ENCODE assay signal across 8 mouse cellular contexts in the genomic region with DNA sequence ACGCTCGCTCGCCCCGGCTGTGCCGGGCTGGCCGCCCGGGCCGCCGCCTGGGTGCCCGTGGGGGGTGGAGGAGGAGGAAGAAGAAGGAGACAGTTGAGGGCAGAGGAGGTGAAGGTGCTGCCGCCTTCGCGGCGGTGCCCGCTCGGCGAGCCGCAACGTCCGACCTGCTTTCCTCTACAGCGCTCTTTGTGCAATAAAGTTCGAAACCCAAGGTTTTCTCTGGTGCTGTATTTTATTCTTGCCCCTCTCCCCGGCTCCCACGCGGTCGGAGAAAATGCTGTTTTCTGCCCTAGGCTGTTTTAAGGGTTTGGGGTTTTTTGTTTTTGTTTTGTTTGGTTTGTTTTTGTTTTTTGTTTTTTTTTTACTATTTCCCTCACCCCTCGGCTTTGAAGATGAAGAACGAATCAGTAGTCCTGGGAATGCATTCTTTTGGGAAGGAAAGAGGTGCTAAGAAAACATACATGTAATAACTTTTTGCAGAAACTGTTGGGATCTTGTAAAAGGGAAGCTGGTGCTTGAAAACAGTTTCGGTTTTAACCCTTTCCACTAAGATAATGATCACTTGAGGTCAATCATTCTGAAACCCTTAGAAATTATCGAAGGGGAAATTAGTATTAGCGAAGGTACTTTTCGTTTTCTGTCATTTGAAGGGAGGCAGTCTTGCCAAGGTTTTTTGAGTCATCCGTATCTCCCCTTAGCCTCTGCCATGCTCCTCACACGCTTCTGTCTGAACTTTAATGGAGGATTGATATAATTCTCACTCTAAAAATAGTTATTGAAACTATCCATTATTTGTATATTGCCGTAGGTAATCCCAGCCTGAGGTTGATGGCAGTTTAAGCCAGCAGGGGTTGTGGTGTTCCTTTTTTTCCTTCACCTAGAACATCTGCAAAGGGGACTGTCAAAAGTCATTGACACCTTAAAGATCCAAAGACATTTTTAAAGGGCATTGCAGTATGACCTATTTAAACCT. TPM values are rescaled to one million over a fixed set of nuclear protein-coding genes. Genes with fewer than 3 reads are reported as not detected.
A peak's percentile ranks its signal among the peaks of the same experiment; 100 is the strongest.
DNase-seq lines count a peak whose midpoint lies in the region; ATAC-seq and TF ChIP-seq lines count a peak whose summit lies in the region.

No protein-coding gene starts in this region.

- peak overlapping the region; percentile 100 for H3K27ac ChIP-seq in hindbrain, postnatal 0 days
- peak overlapping the region; percentile 100 for H3K27ac ChIP-seq in limb, embryonic 12.5 days
- peak overlapping the region; percentile 100 for H3K27ac ChIP-seq in midbrain, embryonic 14.5 days (replicated peaks; ENCODE audit: low read depth, low read length)

- H3K9ac ChIP-seq in hindbrain, postnatal 0 days (replicated peaks; ENCODE audit: low read length), result peak overlapping the region; percentile 93
- H3K9ac ChIP-seq in limb, embryonic 12.5 days (replicated peaks), result peak overlapping the region; percentile 98
- H3K9ac ChIP-seq in midbrain, embryonic 14.5 days (replicated peaks; ENCODE audit: low read length), result peak overlapping the region; percentile 97

- TF ChIP-seq CTCF in hindbrain, postnatal 0 days (IDR thresholded peaks at IDR 0.05; ENCODE audit: low read depth), result no peak

- H3K4me2 ChIP-seq in hindbrain, postnatal 0 days (ENCODE audit: low read depth, low read length), result peak overlapping the region; percentile 70
- H3K4me2 ChIP-seq in limb, embryonic 12.5 days, result peak overlapping the region; percentile 75
- peak overlapping the region; percentile 73 for H3K4me2 ChIP-seq in midbrain, embryonic 14.5 days (ENCODE audit: low read length)

- ATAC-seq in hindbrain, postnatal 0 days, result no peak
- no peak for ATAC-seq in limb, embryonic 12.5 days (ENCODE audit: insufficient number of reproducible peaks, insufficient read depth, low FRiP score, low TSS enrichment, low read depth)
- ATAC-seq in midbrain, embryonic 14.5 days (ENCODE audit: low FRiP score, low TSS enrichment), result no peak

- H3K4me1 ChIP-seq in hindbrain, postnatal 0 days (ENCODE audit: insufficient read depth, low read length), result peaks cover 14% of the 10 kb centered on the region; the same call in 1 of the 2 replicates
- H3K4me1 ChIP-seq in limb, embryonic 12.5 days (replicated peaks), result peaks cover 30% of the 10 kb centered on the region
- H3K4me1 ChIP-seq in midbrain, embryonic 14.5 days (ENCODE audit: control insufficient read depth, insufficient read depth, low read length), result peaks cover 25% of the 10 kb centered on the region

- H3K4me3 ChIP-seq in hindbrain, postnatal 0 days (ENCODE audit: low read length), result peak overlapping the region; percentile 88
- peak overlapping the region; percentile 86 for H3K4me3 ChIP-seq in limb, embryonic 12.5 days (replicated peaks)
- H3K4me3 ChIP-seq in midbrain, embryonic 14.5 days (replicated peaks; ENCODE audit: low read depth, low read length), result peak overlapping the region; percentile 72

- no peaks in the 10 kb centered on the region for H3K27me3 ChIP-seq in hindbrain, postnatal 0 days (ENCODE audit: insufficient read depth, low read length)
- no peaks in the 10 kb centered on the region for H3K27me3 ChIP-seq in limb, embryonic 12.5 days
- no peaks in the 10 kb centered on the region for H3K27me3 ChIP-seq in midbrain, embryonic 14.5 days (ENCODE audit: control insufficient read depth, insufficient read depth, low read length)

- under 1% methylated on average over 33 of the region's 35 CpGs for WGBS in hindbrain, postnatal 0 days
- WGBS in limb, embryonic 12.5 days, result 2% methylated on average over 35 of the region's 35 CpGs
- under 1% methylated on average over 35 of the region's 35 CpGs for WGBS in midbrain, embryonic 14.5 days

- peak; percentile 66 to 69 for DNase-seq in heart, adult 18-20 months
- DNase-seq in heart, adult 11 months, result no peak
- DNase-seq in cerebellum, adult 18-20 months, result peak; percentile 64 to 69
- DNase-seq in forelimb bud, embryonic 11.5 days (ENCODE audit: low read depth, low spot score), result peak; percentile 28
- peak; percentile 44 for DNase-seq in hindbrain, postnatal 0 days (ENCODE audit: low spot score)
- DNase-seq in midbrain, embryonic 14.5 days, result peak; percentile 59
- DNase-seq in spleen, postnatal 10 days (ENCODE audit: low spot score in 2 of 2), result peak; percentile 67 to 71

- no peaks in the 10 kb centered on the region for H3K9me3 ChIP-seq in hindbrain, postnatal 0 days (ENCODE audit: low read length)
- H3K9me3 ChIP-seq in limb, embryonic 12.5 days, result no peaks in the 10 kb centered on the region
- no peaks in the 10 kb centered on the region for H3K9me3 ChIP-seq in midbrain, embryonic 14.5 days (ENCODE audit: control insufficient read depth, low read length)

- H3K36me3 ChIP-seq in hindbrain, postnatal 0 days (ENCODE audit: insufficient read depth, low read length), result no peaks in the 10 kb centered on the region
- no peaks in the 10 kb centered on the region for H3K36me3 ChIP-seq in limb, embryonic 12.5 days
- H3K36me3 ChIP-seq in midbrain, embryonic 14.5 days (ENCODE audit: control insufficient read depth, insufficient read depth, low read length), result no peaks in the 10 kb centered on the region

RNA-seq across cellular contexts. Expression of gene Creb1, which starts 1.3 kb away (rescaled TPM):
- total RNA-seq in heart, adult 18-20 months (2021), result 10 to 100 TPM; 24.2 to 27.4 TPM
- total RNA-seq in hindbrain, postnatal 0 days (2014; rRNA removed), result 45.6 and 50.3 TPM in 2 replicates
- 12.1 and 12.4 TPM in 2 replicates for polyA plus RNA-seq in hindbrain, postnatal 0 days (2015; fragmentation: Nextera tagmentation; extraction: Ambion mirVana)
- polyA plus RNA-seq in limb, embryonic 12.5 days (2016; fragmentation: Nextera tagmentation; extraction: Ambion mirVana), result 49.4 and 51.6 TPM in 2 replicates
- polyA plus RNA-seq in midbrain, embryonic 14.5 days (2014; fragmentation: Nextera tagmentation; extraction: Ambion mirVana), result 49.6 and 58.1 TPM in 2 replicates
